23 mouse cellular contexts compared by ENCODE assay signal in genomic region chr5:52415917-52416316, GRCm38 (mm10). TPM values are rescaled to one million over a fixed set of nuclear protein-coding genes. Genes with fewer than 3 reads are reported as not detected.
DNase-seq lines count a peak whose midpoint lies in the region; ATAC-seq and TF ChIP-seq lines count a peak whose summit lies in the region.
"Had no signal": no experiment of that assay in that cellular context is flagged by ENCODE, and none has a peak within 500 bp of the region (broad histone marks: within the 10 kb centered on the region; RNA-seq: fewer than 3 reads in every experiment).

No protein-coding gene starts in this region.

- no peak for TF ChIP-seq CTCF in cerebellum, adult 2 months (IDR thresholded peaks at IDR 0.05; ENCODE audit: borderline replicate concordance, insufficient read depth, low read depth, low read length)
- TF ChIP-seq CTCF in heart, adult 2 months (IDR thresholded peaks at IDR 0.05): no peak

- no peak for TF ChIP-seq POLR2A in cerebellum, adult 2 months (IDR thresholded peaks at IDR 0.05; ENCODE audit: borderline replicate concordance, insufficient read depth, low read length)
- no peak for TF ChIP-seq POLR2A in heart, adult 2 months (IDR thresholded peaks at IDR 0.05; ENCODE audit: insufficient read depth, low read depth, low read length)

- intact Hi-C loops in heart, adult 2 months (cut with DNase I): no loop called here
- intact Hi-C loops in heart, postnatal 25 days (cut with DNase I): no loop called here

- no peaks in the 10 kb centered on the region for H3K36me3 ChIP-seq in heart, adult 2 months (ENCODE audit: control insufficient read depth, insufficient read depth, low read length)
- H3K36me3 ChIP-seq: embryonic facial prominence, embryonic 10.5 days; G1E; heart, embryonic 13.5 days; hindbrain, embryonic 13.5 days had no signal

- no peak overlapping the region for H3K27ac ChIP-seq in cerebellum, adult 2 months (ENCODE audit: insufficient read depth, low read length)
- H3K27ac ChIP-seq in heart, adult 2 months: no peak overlapping the region
- H3K27ac ChIP-seq: embryonic facial prominence, embryonic 10.5 days; gastrocnemius, adult 2 months; heart, embryonic 13.5 days; hindbrain, embryonic 13.5 days; hindbrain, postnatal 0 days had no signal

- peaks cover 13% of the 10 kb centered on the region for H3K4me1 ChIP-seq in cerebellum, adult 2 months (ENCODE audit: control insufficient read depth, insufficient read depth, low read length)
- peaks cover 1% of the 10 kb centered on the region; the same call in 1 of the 2 replicates for H3K4me1 ChIP-seq in heart, adult 2 months (ENCODE audit: control insufficient read depth, insufficient read depth, low read length)
- H3K4me1 ChIP-seq: embryonic facial prominence, embryonic 10.5 days; heart, embryonic 13.5 days had no signal

- peak; percentile 80 for ATAC-seq in cerebellum, adult (ENCODE audit: insufficient number of reproducible peaks, low FRiP score, low TSS enrichment)
- ATAC-seq: CD4-positive, CD25-positive, alpha-beta regulatory T cell, adult 4 months; forebrain, embryonic 14.5 days had no signal

- no peaks in the 10 kb centered on the region for H3K27me3 ChIP-seq in cerebellum, adult 2 months (ENCODE audit: control insufficient read depth, insufficient read depth, low read length)
- H3K27me3 ChIP-seq in heart, adult 2 months (ENCODE audit: control insufficient read depth, insufficient read depth, low read length): no peaks in the 10 kb centered on the region
- H3K27me3 ChIP-seq: heart, embryonic 13.5 days; hindbrain, embryonic 13.5 days had no signal

- WGBS in cerebellum, adult 2 months: 28% methylated on average over 6 of the region's 6 CpGs
- WGBS in heart, adult 2 months: 66% methylated on average over 6 of the region's 6 CpGs

- no peak overlapping the region for H3K4me3 ChIP-seq in cerebellum, adult 2 months (replicated peaks; ENCODE audit: insufficient read depth, low read depth, low read length)
- no peak overlapping the region for H3K4me3 ChIP-seq in heart, adult 2 months
- H3K4me3 ChIP-seq: embryonic facial prominence, embryonic 10.5 days; gastrocnemius, adult 2 months; heart, embryonic 13.5 days; hindbrain, embryonic 13.5 days had no signal

- no peak overlapping the region for H3K9ac ChIP-seq in heart, adult 2 months (ENCODE audit: low read depth, low read length)
- H3K9ac ChIP-seq: heart, embryonic 13.5 days; hindbrain, embryonic 13.5 days had no signal

- DNase-seq in cerebellum, postnatal 4 days (ENCODE audit: low spot score in 2 of 2): no peak
- peak; percentile 76 for DNase-seq in brain, adult 2 months (ENCODE audit: low read depth, low spot score)
- peak; percentile 58 to 76 for DNase-seq in cerebellum, adult 2 months
- DNase-seq in cerebellum, postnatal 10 days: peak; percentile 61 to 63
- DNase-seq in thymus, postnatal 36 days: no peak
- no peak for DNase-seq in heart, adult 2 months
- no peak for DNase-seq in heart, postnatal 25 days (ENCODE audit: low spot score)
- DNase-seq: adrenal gland, adult 8-10 months; adrenal gland, postnatal 36 days; B cell, adult 2 months; gastrocnemius, adult 2 months; gastrocnemius, postnatal 25 days; kidney, adult 11 months had no signal

- no peaks in the 10 kb centered on the region for H3K79me2 ChIP-seq in heart, adult 2 months (replicated peaks; ENCODE audit: control insufficient read depth, insufficient read depth, low read length)

- TF ChIP-seq EP300 in heart, adult 2 months (IDR thresholded peaks at IDR 0.05; ENCODE audit: insufficient read depth, low read depth, low read length): no peak

RNA-seq across cellular contexts. Expression of gene Sod3, which starts 52.3 kb away (rescaled TPM):
- polyA plus RNA-seq in cerebellum, adult 2 months (2012; rRNA removed): 11.7 and 14.0 TPM in 2 replicates
- total RNA-seq in heart, adult 2 months (2021): 10 to 100 TPM; 14.8 to 15.1 TPM
- 31.4 and 42.8 TPM in 2 replicates for polyA plus RNA-seq in heart, adult 2 months (2012; rRNA removed)
- total RNA-seq in heart, postnatal 25 days (2021): 10 to 100 TPM; 11.2 to 13.7 TPM
- total RNA-seq: granulocyte monocyte progenitor cell, adult 5-6 weeks; hematopoietic stem cell, adult 5-6 weeks had no signal
- polyA plus RNA-seq: CD4-positive, CD25-positive, alpha-beta regulatory T cell, adult 4 months; G1E had no signal

RNA-seq across cellular contexts. Expression of gene Ccdc149, which starts 55.4 kb away (rescaled TPM):
- 29.0 and 30.4 TPM in 2 replicates for polyA plus RNA-seq in cerebellum, adult 2 months (2012; rRNA removed)
- total RNA-seq in heart, adult 2 months (2021): 1 to 10 TPM; 7.2 to 7.4 TPM
- polyA plus RNA-seq in heart, adult 2 months (2012; rRNA removed): 3.0 and 4.7 TPM in 2 replicates
- total RNA-seq in heart, postnatal 25 days (2021): 1 to 10 TPM; 6.8 to 7.1 TPM
- total RNA-seq: G1E had no signal
- polyA plus RNA-seq: CD4-positive, CD25-positive, alpha-beta regulatory T cell, adult 4 months; G1E had no signal

Comparison
In these comparisons a context has a peak if more than half of its experiments do, and no peak if none do; other contexts are left out.
1. DNase-seq: peak in brain, adult 2 months (single experiment), cerebellum, adult 2 months (2 of 2) and cerebellum, postnatal 10 days (2 of 2); none in cerebellum, postnatal 4 days (0 of 2), thymus, postnatal 36 days (0 of 2), heart, adult 2 months (0 of 2) and heart, postnatal 25 days (single experiment).